Mouse (Mus musculus) left cerebral cortex, postnatal 36 days (tissue): ENCODE data around the gene Calhm5. TPM values are rescaled to one million over a fixed set of nuclear protein-coding genes. Genes with fewer than 3 reads are reported as not detected.

Source experiments
- DNase-seq, 2 experiments: peaks; one replicate each; pipeline ENCODE4 v3.0.0; 2021 to 2022; ENCODE audit warnings: low spot score in 2 of 2, mixed read lengths in 1 of 2
- intact Hi-C: fragments of 180-260 bp; cut with DNase I; formaldehyde crosslinking; loops from one replicate; pipeline ENCODE4 v1.15.1; 2025
- total RNA-seq, 2 experiments: library from RNA; stranded (reverse); gene quantifications; 2 replicates each; pipeline ENCODE4 v1.2.3; 2021

Gene Calhm5
- total RNA-seq, 2 experiments from 2014 or later: 2.7 to 3.0 TPM

DNA sequence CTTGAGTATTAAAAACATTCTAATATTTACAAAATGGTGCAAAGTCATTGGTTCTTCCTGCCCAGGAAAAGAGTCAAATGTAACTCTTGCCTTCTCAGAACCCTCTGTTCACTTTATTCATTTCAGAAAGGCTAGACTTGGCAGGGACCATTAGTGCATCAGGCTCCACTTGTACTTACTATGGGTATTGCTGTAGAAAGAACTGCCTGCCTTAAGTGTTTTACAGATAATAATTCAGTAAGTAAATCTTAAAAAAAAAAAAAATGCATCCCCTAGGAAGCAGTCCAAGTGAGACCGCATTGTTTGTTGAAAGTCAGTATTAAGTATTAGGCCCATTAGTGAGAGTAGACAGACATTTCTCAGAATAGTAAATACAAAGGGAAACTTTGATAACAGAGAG, 9.8 kb downstream of the Calhm5 start:
- intact Hi-C loops: no loop called here
- DNase-seq: no peak

DNA sequence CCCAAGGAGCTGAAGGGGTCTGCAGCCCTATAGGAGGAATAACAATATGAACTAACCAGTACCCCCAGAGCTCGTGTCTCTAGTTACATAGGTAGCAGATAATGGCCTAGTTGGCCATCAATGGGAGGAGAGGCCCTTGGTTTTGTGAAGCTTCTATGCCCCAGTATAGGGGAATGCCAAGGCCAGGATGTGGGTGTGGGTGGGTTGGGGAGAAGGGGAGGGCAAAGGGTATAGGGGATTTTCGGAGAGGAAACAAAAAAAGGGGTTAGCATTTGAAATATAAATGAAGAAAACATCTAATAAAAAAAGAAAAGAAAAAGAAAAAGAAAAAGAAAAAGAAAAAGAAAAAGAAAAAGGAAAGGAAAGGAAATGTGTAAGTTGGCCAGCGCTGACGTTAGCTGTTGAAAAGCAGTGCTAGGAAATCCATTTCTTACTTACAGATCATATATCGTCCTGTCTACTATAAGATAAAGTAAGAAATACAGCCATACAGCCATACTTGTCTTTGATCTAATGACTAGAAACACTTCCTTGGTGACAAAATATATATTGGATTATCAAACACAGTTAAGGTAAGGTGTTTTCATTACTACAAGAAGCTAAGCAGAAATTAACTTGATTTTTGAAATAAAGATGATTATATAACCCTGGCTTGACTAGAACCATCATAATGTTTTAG, 21.7 kb downstream of the Calhm5 start:
- intact Hi-C loops: no loop called here
- DNase-seq: no peak

GRCm38 (mm10) chr10:34071650-34072049, 24.7 kb downstream of the Calhm5 start:
- intact Hi-C loops: no loop called here
- DNase-seq: no peak

- intact Hi-C loops: no loop called here
Measured at GRCm38 (mm10) chr10:34070999-34071492, 25.3 kb downstream of the Calhm5 start.

DNA sequence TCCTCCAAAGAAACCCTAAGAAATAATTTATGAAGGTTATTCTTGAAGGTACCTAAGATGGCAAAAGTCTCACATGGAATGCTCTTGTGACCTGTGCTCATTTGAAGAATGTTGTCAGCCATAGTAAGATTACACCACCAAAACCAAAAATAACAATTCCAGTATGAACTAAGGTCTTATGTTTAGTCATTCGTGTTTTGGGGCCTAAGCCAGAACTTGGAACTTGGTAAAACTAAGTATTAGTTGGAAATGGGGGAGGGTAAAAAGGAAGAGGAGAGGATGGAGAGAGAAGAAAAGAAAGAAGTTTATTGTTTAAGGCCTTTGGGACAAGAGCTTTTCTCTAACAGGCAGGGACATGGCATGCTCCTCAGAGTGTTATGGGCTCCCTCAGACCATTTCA, 26.7 kb downstream of the Calhm5 start:
- no peak for DNase-seq
- intact Hi-C loops: no loop called here

More at GRCm38 (mm10) chr10:34070999-34071492, 25.3 kb downstream of the Calhm5 start:
- DNase-seq: no peak

GRCm38 (mm10) chr10:34066591-34066990, 29.7 kb downstream of the Calhm5 start:
- intact Hi-C loops: no loop called here
- no peak for DNase-seq

DNA sequence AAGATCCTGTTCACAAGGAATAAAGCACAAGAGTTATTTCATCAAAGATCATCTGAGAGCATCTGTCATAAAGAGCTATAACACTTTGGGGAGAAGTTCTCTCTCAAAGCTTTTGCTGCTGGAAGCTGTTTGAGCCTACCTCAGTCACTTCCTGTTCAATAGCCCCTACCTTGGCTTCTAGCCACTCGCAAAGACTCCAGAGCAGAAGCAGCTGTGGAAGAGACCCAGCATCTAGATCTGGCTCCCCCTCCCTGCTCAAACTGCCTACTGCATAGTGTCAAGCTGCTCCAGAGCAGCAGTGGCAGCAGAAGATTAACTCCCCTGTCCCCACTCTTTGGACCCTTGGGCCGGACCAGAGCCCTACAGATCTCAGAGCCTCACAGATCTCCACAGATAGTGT, 42.3 kb downstream of the Calhm5 start:
- no peak for DNase-seq
- intact Hi-C loops: no loop called here

DNA sequence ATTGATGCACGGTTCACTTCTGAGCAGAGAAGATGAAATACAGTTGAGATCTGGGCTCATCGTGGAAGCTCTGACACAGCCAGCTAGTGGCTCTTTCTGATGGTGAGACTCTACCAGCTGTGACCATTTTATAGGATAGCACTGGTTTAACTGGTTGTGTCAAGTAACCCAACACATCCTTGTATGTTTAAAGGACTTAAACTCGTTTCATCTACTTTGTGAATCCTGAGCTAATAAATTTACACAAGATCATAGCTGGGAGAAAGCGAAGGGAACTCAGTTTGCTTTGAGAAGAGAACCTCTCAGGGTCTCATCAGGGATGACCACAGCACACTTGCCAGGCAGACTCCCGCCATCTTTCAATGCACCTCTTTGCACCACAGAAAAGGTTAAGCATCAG, 52.1 kb downstream of the Calhm5 start, which contains the start of gene Calhm4:
Calhm4 (minus strand) TSS at position 101 of the 400 bp plus-strand sequence.
- intact Hi-C loops: no loop called here
- DNase-seq: no peak

Other genes starting within 250 kb of the Calhm5 start
- gene Sult3a1, start 238.8 kb downstream of the Calhm5 start, total RNA-seq: not detected
- gene Rsph4a, start 191.4 kb downstream of the Calhm5 start, total RNA-seq: 1 to 10 TPM; 3.1 to 3.4 TPM
- gene Zup1, start 145.2 kb downstream of the Calhm5 start, total RNA-seq: 10 to 100 TPM; 10.6 to 17.9 TPM
- 100 to 1,000 TPM in 1 of 2 experiments, 10 to 100 TPM in 1; 94.4 to 104 TPM for gene Rwdd1, start 76.9 kb downstream of the Calhm5 start, total RNA-seq
- gene Trappc3l, start 58.9 kb downstream of the Calhm5 start, total RNA-seq: under 1 TPM; 0.34 to 0.62 TPM
- gene Calhm4, start 52.2 kb downstream of the Calhm5 start, total RNA-seq: not detected
- under 1 TPM; 0.36 to 0.69 TPM for gene Calhm6, start 31.5 kb upstream of the Calhm5 start, total RNA-seq
- 10 to 100 TPM in 1 of 2 experiments, 1 to 10 TPM in 1; 6.5 to 10.5 TPM for gene Dse, start 111.2 kb upstream of the Calhm5 start, total RNA-seq
- 100 to 1,000 TPM; 155 to 166 TPM for gene Tspyl1, start 185.7 kb upstream of the Calhm5 start, total RNA-seq
- gene Tspyl4, start 200.9 kb upstream of the Calhm5 start, total RNA-seq: 100 to 1,000 TPM; 363 to 401 TPM